Mouse (Mus musculus) embryonic fibroblast, embryonic 13.5 days (primary cell): ENCODE measurements around the gene Fhit.

ENCODE experiments used
- CTCF ChIP-seq: IDR thresholded peaks from 2 replicates; pipeline ENCODE4 v1.5.1; 2011; ENCODE audit warnings: mild to moderate bottlenecking, control low read depth, low read length, moderate library complexity, borderline replicate concordance; ENCODE audit not compliant: insufficient read depth
- POLR2A ChIP-seq: IDR thresholded peaks from 2 replicates; pipeline ENCODE4 v1.6.1; 2011; ENCODE audit warnings: low read depth, mild to moderate bottlenecking, control low read depth, low read length, moderate library complexity

GRCm38 (mm10) chr14:9589121-9589520 is 1572.7 kb downstream of the Fhit start:
- no peak for TF ChIP-seq POLR2A
- TF ChIP-seq CTCF: no peak
